Mouse (Mus musculus) bone marrow macrophage, adult 2 months (primary cell): Measurements from ENCODE around the gene Rae1.

Experiments
- CTCF ChIP-seq: IDR thresholded peaks from 2 replicates; pipeline ENCODE4 v1.5.1; 2012; ENCODE audit warnings: low read depth, mild to moderate bottlenecking, low read length, moderate library complexity
- POLR2A ChIP-seq: IDR thresholded peaks from 2 replicates; pipeline ENCODE4 v1.6.1; 2012; ENCODE audit warnings: mild to moderate bottlenecking, low read depth, low read length, borderline replicate concordance

DNA sequence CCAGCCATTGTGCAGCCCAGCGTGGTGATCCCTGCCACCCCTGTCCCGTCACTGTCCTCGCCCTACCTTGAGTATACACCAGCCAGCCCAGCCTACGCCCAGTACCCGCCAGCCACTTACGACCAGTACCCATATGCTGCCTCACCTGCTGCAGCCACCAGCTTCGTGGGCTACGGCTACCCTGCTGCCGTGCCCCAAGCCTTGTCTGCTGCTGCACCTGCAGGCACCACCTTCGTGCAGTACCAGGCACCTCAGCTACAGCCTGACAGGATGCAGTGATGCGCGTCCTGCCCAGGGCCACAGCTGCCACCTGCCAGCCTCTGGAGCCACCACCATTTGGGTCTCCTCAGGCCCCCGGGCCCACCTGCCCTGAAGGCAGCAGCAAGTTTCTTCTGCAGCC is 33.6 kb downstream of the Rae1 start:
- TF ChIP-seq POLR2A (no peak), CTCF (no peak)
